Mouse (Mus musculus): ENCODE results near the gene Crcp. TPM values are rescaled to one million over a fixed set of nuclear protein-coding genes. Genes with fewer than 3 reads are reported as not detected.
"Not testable (repeated sequence)": the region's sequence is repeated elsewhere in the genome, so short reads cannot be mapped to it uniquely, and the experiment has no call there.

The Crcp gene
- total RNA-seq, 2 experiments from 2014 or later: 16.0 to 16.4 TPM

GRCm38 (mm10) chr5:130022366-130022765 is 6.7 kb upstream of the Crcp start:
- intact Hi-C loops (cut with DNase I): loop anchor here (5.0 kb wide), 2 partner anchors 120 to 140 kb away; partner anchors contain the start of gene Kctd7
- DNase-seq: no peak

- no peak for DNase-seq
- intact Hi-C loops (cut with DNase I): loop anchor here (5.0 kb wide), 2 partner anchors 119 to 139 kb away; partner anchors contain the start of gene Kctd7
Measured at GRCm38 (mm10) chr5:130023067-130023766, 5.9 kb upstream of the Crcp start.

GRCm38 (mm10) chr5:130023767-130024539 is 5.1 kb upstream of the Crcp start:
- intact Hi-C loops (cut with DNase I): loop anchor here (5.0 kb wide), 2 partner anchors 118 to 138 kb away; partner anchors contain the start of gene Kctd7

GRCm38 (mm10) chr5:130027134-130027533 is 2.0 kb upstream of the Crcp start:
- intact Hi-C loops (cut with DNase I): no loop called here
- DNase-seq: no peak

More at GRCm38 (mm10) chr5:130023767-130024539, 5.1 kb upstream of the Crcp start:
- peak; percentile 76 for DNase-seq

GRCm38 (mm10) chr5:130027696-130028095 is 1.4 kb upstream of the Crcp start:
- intact Hi-C loops (cut with DNase I): no loop called here
- DNase-seq: no peak

GRCm38 (mm10) chr5:130031410-130032390 is 2.6 kb downstream of the Crcp start:
- DNase-seq: no peak
- intact Hi-C loops (cut with DNase I): no loop called here

GRCm38 (mm10) chr5:130033869-130034268 is 4.8 kb downstream of the Crcp start:
- intact Hi-C loops (cut with DNase I): no loop called here
- no peak for DNase-seq

GRCm38 (mm10) chr5:130036300-130036699 is 7.2 kb downstream of the Crcp start:
- intact Hi-C loops (cut with DNase I): loop anchor here (5.0 kb wide), 1 partner anchor 39 kb away; no protein-coding TSS in a partner anchor
- not testable (repeated sequence) for DNase-seq

GRCm38 (mm10) chr5:130037752-130038455 is 8.8 kb downstream of the Crcp start:
- intact Hi-C loops (cut with DNase I): loop anchor here (5.0 kb wide), 1 partner anchor 41 kb away; no protein-coding TSS in a partner anchor

GRCm38 (mm10) chr5:130040797-130041196 is 11.7 kb downstream of the Crcp start:
- intact Hi-C loops (cut with DNase I): loop anchor here (2.0 kb wide), 1 partner anchor 22 kb away; no protein-coding TSS in a partner anchor
- DNase-seq: no peak

More at GRCm38 (mm10) chr5:130037752-130038455, 8.8 kb downstream of the Crcp start:
- peak; percentile 56 to 58 for DNase-seq

GRCm38 (mm10) chr5:130041262-130041661 is 12.2 kb downstream of the Crcp start:
- DNase-seq: no peak
- intact Hi-C loops (cut with DNase I): loop anchor here (2.0 kb wide), 1 partner anchor 22 kb away; no protein-coding TSS in a partner anchor

- intact Hi-C loops (cut with DNase I): loop anchor here (1.0 kb wide), 1 partner anchor 96 kb away; no protein-coding TSS in a partner anchor
- no peak for DNase-seq
Measured at GRCm38 (mm10) chr5:130043741-130044140, 14.7 kb downstream of the Crcp start.

GRCm38 (mm10) chr5:130044201-130044695 is 15.2 kb downstream of the Crcp start:
- DNase-seq: peak; percentile 54 to 66
- intact Hi-C loops (cut with DNase I): loop anchor here (1.0 kb wide), 1 partner anchor 95 kb away; no protein-coding TSS in a partner anchor

DNA sequence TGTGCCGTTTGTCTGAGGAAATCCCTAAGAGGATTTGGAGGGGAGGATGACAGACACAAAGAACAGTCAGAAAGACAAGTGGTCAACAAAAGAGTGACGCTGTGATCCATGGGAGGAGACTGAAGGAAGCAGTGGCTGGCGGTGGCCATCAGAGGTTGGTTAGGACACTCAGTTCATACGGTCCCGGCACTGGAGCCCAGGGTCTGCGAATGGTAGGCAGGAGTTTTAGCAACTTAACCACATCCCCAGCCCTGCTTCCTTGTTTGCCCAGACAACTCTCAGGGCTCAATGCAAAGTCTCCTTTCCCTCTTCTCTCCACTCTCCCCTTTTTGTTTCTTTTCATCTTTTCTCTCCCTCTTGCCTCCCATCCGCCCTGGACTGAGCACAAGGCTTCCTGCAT is 17.0 kb downstream of the Crcp start:
- intact Hi-C loops (cut with DNase I): no loop called here
- DNase-seq: no peak

DNA sequence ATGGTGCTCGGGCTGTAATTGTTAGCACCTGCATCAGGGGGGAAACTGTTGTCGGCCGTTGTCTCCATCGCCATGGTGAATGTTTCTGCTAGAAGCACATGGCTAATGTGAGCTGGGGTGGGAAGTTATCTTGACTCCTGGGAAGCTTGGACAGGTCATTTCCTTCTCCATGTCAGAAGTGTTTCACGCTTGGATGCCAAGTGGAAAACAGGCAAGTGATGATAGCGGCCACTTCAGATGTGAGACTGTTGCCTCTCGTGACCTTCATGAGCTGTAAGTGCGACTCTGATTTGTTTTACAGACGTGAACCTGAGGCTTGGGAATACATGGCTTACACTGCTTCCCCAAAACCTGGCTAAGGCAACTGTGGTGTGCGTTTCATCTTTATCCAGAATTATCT is 17.5 kb downstream of the Crcp start:
- intact Hi-C loops (cut with DNase I): no loop called here
- no peak for DNase-seq

DNA sequence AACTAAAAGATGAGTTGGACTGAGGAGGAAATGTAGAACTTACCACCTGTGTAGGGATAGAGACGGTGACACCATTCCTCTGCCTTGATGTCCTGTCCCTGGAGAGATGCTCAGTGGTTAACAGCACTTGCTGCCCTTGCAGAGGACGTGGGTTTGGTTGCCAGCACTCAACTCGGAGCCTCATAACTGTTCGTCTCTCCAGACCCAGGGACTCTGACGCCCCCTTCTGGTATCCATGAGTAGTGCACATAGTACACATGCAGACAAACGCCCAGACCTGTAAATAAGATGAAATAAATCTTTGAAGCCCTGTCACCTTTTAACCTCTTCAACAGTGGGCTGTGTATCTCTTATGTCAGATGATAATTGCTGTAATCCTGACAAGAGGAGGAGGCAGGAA is 17.9 kb downstream of the Crcp start:
- intact Hi-C loops (cut with DNase I): no loop called here
- no peak for DNase-seq

DNA sequence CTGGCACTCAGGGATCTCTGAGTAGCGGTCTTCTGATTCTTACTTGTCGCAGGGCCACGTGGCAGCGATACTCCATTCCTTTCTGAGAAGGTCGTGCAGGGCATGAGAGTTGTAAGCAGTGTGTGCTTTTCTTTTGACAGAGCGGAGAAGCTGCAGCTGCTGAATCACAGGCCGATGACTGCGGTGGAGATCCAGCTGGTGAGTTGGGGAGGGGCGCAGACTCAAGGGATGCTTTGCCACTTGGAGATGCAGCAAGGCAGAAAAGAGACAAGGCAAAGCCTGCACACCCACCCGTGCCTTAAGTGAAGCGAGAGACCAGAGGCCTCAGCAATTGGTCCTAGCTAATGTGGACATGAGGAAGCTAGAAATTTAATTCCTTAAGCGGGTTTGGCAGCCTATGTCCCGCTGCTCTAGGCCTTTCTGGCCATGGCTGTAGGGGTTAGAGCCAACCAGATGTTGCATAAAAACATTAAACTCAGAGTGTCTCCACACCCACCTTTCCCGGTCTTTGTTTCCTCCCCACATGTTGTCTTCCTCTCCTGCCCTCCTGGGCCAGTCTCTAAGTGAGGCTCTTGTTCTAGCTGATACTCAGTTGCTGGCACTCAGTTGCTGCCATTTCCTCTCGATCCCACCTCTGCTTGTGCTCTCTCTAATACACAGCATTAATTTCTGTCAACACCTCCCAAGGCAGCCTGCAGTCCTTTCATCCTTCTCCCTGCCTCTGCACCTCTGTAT is 19.9 kb downstream of the Crcp start:
- intact Hi-C loops (cut with DNase I): no loop called here

GRCm38 (mm10) chr5:130050416-130050815 is 21.3 kb downstream of the Crcp start:
- DNase-seq: no peak
- intact Hi-C loops (cut with DNase I): no loop called here

More for the DNA sequence above, 19.9 kb downstream of the Crcp start:
- peak; percentile 15 to 52 for DNase-seq

Measured in gastrocnemius, postnatal 36 days (tissue).